Mouse (Mus musculus): ENCODE results near the gene Srgap3. TPM values are rescaled to one million over a fixed set of nuclear protein-coding genes. Genes with fewer than 3 reads are reported as not detected.

Srgap3 gene
- total RNA-seq, 2 experiments from 2014 or later = 1.2 TPM

DNA sequence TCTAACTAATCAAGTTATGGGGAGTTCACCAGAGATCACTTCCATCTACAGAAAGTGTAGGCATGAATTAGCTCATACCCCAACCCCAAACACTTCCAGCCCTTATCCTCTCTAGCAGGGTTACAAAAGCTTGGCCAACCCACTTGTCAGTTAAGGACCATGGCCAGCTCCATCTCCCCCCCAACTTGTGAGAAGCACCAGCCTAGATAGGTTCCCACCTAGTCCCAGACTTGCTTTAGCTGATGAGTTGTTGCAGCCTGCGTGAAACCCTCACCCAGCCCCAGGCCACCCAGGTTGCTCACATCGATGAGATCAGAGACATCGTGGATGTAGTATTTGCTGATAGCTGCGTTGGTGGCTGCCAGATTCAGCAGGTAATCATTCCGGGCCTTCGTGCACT is 170.3 kb downstream of the Srgap3 start:
- intact Hi-C loops (cut with DNase I) = no loop called here
- no peak for DNase-seq (ENCODE audit: low spot score)

DNA sequence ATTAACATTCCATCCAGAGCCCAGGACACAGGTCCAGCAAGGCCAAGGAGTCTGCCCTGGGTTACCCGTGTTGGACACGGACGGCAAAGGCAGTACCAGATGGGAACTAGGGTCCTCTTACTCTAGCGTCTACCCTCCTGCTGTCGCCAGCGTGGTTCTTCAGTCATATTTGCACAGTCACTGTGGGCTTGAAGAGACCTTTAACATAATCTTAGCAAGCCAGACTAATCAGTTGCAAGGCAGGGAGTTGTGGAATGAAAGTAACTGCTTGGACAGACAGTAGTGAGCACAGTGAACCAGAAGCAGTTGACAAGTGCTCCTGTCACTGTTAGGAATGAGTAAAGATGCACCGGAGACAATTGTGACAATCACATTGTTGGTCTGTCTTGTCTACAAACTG is 173.3 kb downstream of the Srgap3 start:
- intact Hi-C loops (cut with DNase I) = no loop called here
- DNase-seq (ENCODE audit: low spot score) = no peak

DNA sequence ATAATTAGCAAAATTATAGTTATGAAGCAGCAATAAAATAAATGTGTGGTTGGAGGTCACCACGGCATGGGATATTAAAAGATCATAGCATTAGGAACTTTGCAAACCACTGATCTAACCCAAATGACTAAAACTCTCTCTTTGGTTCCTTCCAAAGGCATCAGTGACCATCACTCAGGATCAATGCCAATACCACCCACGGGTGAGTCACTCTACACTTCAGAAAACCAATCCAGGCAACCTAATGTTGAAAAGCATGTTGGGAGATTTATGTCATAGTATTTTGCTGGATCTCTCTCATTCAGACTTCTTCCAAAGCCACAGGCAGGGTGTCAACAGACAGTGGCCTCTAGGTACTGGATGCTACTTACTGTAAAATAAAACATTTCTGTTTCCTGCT is 176.1 kb downstream of the Srgap3 start:
- DNase-seq (ENCODE audit: low spot score) = no peak
- intact Hi-C loops (cut with DNase I) = no loop called here

DNA sequence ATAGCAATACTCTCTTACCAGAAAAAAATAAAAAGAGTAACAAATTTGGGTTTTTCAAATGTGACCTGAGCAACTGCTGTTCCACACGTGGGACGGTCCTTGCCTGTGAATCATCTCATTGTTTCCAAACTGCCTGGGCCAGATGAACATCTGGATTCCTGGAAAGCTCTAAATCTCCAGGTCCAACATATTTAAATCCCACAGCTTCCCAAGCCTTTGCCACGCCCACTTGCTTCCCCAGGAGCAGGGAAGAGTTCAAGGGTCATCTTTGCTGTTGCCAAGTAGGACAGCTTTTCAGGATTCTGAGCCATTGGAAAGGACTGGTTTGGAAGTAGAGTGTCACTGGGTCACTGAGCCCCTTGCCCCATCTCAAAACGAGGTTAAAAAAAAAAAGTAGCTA is 188.5 kb downstream of the Srgap3 start:
- intact Hi-C loops (cut with DNase I) = no loop called here
- DNase-seq (ENCODE audit: low spot score) = no peak

- intact Hi-C loops (cut with DNase I) = no loop called here
- DNase-seq (ENCODE audit: low spot score) = no peak
Observed at GRCm38 (mm10) chr6:112756866-112757265, 190.2 kb downstream of the Srgap3 start.

DNA sequence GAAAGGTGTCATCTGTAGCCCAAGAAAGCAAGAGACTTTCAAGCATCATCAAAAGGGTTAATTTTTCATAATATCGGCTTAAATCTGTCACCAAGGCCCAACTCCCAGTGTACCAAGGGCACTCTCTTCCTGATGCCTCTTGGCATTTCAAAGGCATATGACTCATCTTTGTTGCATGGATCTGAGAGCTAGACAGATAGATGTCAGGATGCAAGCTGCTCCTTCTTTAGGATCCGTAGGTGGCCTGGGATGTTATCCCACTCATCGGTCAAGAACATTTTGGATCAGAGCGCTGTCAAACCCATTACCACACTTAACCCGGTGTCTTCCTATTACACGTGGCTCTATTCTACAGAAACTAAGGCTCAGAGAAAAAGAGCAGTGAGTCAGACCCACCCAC is 192.1 kb downstream of the Srgap3 start:
- no peak for DNase-seq (ENCODE audit: low spot score)
- intact Hi-C loops (cut with DNase I) = no loop called here

GRCm38 (mm10) chr6:112752517-112752916 is 194.5 kb downstream of the Srgap3 start:
- intact Hi-C loops (cut with DNase I) = no loop called here
- DNase-seq (ENCODE audit: low spot score) = no peak

GRCm38 (mm10) chr6:112752007-112752406 is 195.1 kb downstream of the Srgap3 start:
- intact Hi-C loops (cut with DNase I) = no loop called here
- no peak for DNase-seq (ENCODE audit: low spot score)

DNA sequence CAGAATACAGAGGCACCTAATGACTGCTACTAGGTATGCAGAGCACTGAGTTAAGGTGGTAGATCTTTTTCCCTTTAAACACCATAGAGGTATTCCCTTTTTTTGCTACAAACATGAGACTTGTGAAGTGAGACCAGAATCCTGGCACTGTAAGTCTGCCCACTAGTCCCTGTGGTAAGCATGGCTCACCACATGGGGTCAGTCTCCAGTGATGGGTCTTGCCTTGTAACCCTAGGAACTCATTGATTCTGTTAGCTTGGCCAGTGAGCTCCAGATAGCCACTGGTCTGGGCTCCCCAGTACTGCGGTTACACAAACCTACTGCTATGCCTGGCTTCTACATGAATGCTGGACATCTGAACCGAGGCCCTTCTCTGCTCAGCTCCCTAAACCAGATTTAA is 204.8 kb downstream of the Srgap3 start:
- DNase-seq (ENCODE audit: low spot score) = no peak
- intact Hi-C loops (cut with DNase I) = no loop called here

DNA sequence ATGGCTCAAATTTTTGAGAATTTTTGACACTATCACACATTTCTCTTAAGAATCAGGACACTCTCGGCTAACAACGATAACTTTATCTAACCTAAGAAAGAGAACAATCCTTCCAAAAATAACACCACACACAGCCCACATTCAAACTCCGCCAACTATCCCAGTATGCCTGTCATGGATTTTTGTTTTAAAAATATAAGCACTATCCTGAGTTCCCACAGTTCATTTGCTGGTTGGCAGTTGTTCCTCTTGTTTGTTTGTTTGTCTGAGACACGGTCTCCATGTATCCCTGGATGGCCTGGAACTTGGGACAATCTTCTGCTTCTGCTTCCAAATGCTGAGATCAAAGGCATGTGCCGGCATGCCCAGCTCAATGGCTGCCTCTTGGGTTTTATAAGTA is 205.3 kb downstream of the Srgap3 start:
- intact Hi-C loops (cut with DNase I) = no loop called here
- DNase-seq (ENCODE audit: low spot score) = no peak

GRCm38 (mm10) chr6:112739635-112740034 is 207.4 kb downstream of the Srgap3 start:
- intact Hi-C loops (cut with DNase I) = no loop called here
- no peak for DNase-seq (ENCODE audit: low spot score)

DNA sequence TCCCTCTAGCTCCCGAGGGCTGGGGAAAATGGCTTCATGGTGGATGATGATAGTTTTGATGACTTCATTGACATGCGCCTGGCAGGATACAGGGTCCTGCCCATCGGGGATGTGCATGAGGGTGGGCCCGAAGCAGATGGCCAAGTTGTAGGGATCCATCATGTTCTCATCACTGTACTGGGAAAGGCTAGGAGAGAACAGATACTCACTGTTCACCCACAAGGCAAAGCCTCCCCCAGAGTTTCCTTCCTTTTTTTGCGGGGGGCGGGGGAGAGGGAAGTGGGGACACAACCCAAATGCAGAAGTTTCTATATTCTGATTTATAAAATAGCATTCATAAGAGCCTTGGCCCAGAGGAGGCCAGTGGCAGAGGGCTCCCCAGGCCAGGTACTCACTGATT is 208.1 kb downstream of the Srgap3 start:
- DNase-seq (ENCODE audit: low spot score) = no peak
- intact Hi-C loops (cut with DNase I) = no loop called here

GRCm38 (mm10) chr6:112736471-112736870 is 210.6 kb downstream of the Srgap3 start:
- intact Hi-C loops (cut with DNase I) = no loop called here
- DNase-seq (ENCODE audit: low spot score) = no peak

- intact Hi-C loops (cut with DNase I) = no loop called here
- no peak for DNase-seq (ENCODE audit: low spot score)
Observed at GRCm38 (mm10) chr6:112735054-112735453, 212.0 kb downstream of the Srgap3 start.

GRCm38 (mm10) chr6:112733942-112734341 is 213.1 kb downstream of the Srgap3 start:
- no peak for DNase-seq (ENCODE audit: low spot score)
- intact Hi-C loops (cut with DNase I) = no loop called here

DNA sequence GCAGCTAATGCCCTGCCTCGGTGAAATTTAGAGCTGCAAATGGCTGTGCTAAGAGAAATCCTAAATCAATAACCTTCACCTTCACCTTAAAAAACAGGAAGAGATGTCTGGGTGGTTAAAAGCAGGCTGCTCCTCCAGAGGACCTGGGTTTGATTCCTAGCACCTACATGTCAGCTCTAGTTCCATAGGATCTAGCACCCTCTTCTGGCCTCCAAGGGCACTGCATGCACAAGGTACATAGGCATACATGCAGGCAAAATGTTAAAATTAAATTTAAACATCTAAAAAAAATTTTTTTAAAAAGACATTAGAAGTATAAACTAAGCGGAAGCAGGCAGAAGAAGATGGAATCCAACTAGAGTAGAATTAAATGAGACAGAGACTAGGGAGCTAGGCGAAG is 214.6 kb downstream of the Srgap3 start:
- intact Hi-C loops (cut with DNase I) = no loop called here
- DNase-seq (ENCODE audit: low spot score) = no peak

DNA sequence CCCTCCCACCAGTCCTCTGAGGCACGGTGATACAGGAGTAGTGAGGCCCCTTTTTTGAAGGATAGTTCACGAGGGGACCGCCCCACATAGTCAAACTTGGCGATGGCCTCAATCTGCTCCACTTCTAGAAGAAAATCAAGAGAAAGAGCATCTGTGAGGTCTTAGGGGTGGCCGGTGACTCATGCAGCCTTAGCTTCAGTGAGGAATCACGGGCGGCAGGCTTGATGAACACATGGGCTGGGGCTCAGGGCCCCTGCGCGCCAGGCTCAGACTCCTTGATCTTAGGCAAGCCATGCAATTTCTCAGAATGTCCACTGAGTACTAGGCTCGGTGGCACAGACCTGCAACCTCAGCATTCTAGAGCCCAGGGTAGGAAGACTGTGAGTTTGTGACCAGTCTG is 215.7 kb downstream of the Srgap3 start:
- intact Hi-C loops (cut with DNase I) = no loop called here
- DNase-seq (ENCODE audit: low spot score) = peak; percentile 6

DNA sequence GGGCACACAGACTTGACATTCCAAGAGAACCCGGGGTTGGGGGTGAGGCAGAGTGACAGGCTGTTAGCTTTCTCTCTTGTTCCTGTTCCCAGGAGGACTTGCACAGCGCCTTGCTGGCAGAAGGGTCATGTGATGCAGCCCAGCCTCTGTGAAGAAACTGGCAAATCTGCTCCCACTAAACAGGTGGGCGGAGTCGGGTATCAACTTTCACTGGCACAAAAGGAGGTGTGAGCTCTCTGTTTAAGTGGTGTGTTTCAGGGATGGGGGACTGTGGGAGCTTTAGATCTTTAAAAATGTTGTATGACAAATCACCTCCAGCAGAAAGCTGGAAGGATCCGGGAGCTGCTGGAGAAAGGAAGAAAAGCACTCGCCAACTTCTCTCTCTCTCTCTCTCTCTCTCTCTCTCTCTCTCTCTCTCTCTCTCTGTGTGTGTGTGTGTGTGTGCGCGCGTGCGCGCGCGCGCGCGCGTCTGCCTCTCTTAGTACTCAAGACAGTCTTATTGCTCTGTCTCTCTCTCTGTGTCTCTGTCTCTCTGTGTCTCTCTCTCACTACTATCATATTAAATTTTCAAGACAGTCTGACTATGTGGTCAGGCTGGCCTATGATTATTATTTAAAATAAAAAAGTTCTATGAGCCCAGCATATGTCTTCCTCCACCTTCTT is 218.2 kb downstream of the Srgap3 start:
- peak; percentile 31 for DNase-seq (ENCODE audit: low spot score)
- intact Hi-C loops (cut with DNase I) = no loop called here

- DNase-seq (ENCODE audit: low spot score) = no peak
- intact Hi-C loops (cut with DNase I) = no loop called here
Observed at GRCm38 (mm10) chr6:112725468-112725867, 221.6 kb downstream of the Srgap3 start.

GRCm38 (mm10) chr6:112720409-112721080 is 226.5 kb downstream of the Srgap3 start:
- DNase-seq (ENCODE audit: low spot score) = no peak
- intact Hi-C loops (cut with DNase I) = no loop called here

- intact Hi-C loops (cut with DNase I) = loop anchor here (5.0 kb wide), 1 partner anchor 62 kb away; no protein-coding TSS in a partner anchor
- DNase-seq (ENCODE audit: low spot score) = no peak
Observed at GRCm38 (mm10) chr6:112719983-112720382, 227.1 kb downstream of the Srgap3 start.

- DNase-seq (ENCODE audit: low spot score) = no peak
- intact Hi-C loops (cut with DNase I) = loop anchor here (1.0 to 5.0 kb wide), 3 partner anchors 17 to 284 kb away; no protein-coding TSS in a partner anchor
Observed at GRCm38 (mm10) chr6:112717168-112717567, 229.9 kb downstream of the Srgap3 start.

All from heart, postnatal 25 days (tissue).